Mouse (Mus musculus) spleen, adult 2 months (tissue): ENCODE data around the gene F11.

ENCODE experiments used
- CTCF ChIP-seq: fragments of 200-500 bp; IDR thresholded peaks from 2 replicates; pipeline ENCODE4 v1.5.1; 2011; ENCODE audit warnings: mild to moderate bottlenecking, inconsistent platforms; ENCODE audit not compliant: insufficient read depth, insufficient read length, insufficient replicate concordance; ENCODE audit errors: extremely low read depth
- POLR2A ChIP-seq: fragments of 200-500 bp; IDR thresholded peaks from 2 replicates; pipeline ENCODE4 v1.6.1; 2011; ENCODE audit warnings: low read depth, low read length, inconsistent platforms

DNA sequence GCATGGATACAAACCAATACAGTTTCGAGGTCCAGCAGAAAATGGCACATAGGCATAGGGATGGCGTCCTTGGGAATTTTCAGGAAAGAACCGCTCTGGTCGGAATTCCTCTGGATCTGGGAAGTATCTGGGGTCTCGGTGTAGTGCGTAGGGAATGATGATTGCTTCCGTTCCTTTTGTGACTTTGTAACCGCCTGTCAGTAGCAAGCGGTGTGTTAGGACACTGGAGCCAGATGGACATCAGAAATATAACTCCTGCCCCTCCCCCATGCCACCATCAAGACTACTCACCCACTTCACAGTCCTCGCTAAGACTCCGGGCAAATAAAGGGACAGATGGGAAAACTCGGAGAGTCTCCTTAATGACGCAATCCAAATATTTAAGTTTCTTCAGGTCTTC is 46.5 kb upstream of the F11 start, which contains the start of gene Gm45753:
- TF ChIP-seq POLR2A (no peak), CTCF (no peak)
